In genomic region chr5:90447577-90447976, GRCm38 (mm10) we compare ENCODE assay signal across 33 mouse cellular contexts. TPM values are rescaled to one million over a fixed set of nuclear protein-coding genes. Genes with fewer than 3 reads are reported as not detected.
DNase-seq lines count a peak whose midpoint lies in the region; ATAC-seq and TF ChIP-seq lines count a peak whose summit lies in the region.
"Had no signal": no experiment of that assay in that cellular context is flagged by ENCODE, and none has a peak within 500 bp of the region (broad histone marks: within the 10 kb centered on the region; RNA-seq: fewer than 3 reads in every experiment).

No protein-coding gene starts in this region.

- H3K4me3 ChIP-seq in kidney, embryonic 15.5 days (replicated peaks): no peak overlapping the region
- no peak overlapping the region for H3K4me3 ChIP-seq in liver, adult 2 months (ENCODE audit: insufficient read depth, low read depth, low read length)
- no peak overlapping the region for H3K4me3 ChIP-seq in liver, embryonic 15.5 days (replicated peaks)
- H3K4me3 ChIP-seq in hindbrain, postnatal 0 days (ENCODE audit: low read length): no peak overlapping the region
- H3K4me3 ChIP-seq: embryonic facial prominence, embryonic 13.5 days; erythroblast, embryonic 14.5 days; gastrocnemius, adult 2 months; hindbrain, embryonic 13.5 days; lung, embryonic 15.5 days; myocyte; neural tube, embryonic 12.5 days had no signal

- no peaks in the 10 kb centered on the region for H3K36me3 ChIP-seq in kidney, embryonic 15.5 days
- H3K36me3 ChIP-seq in liver, adult 2 months (ENCODE audit: control insufficient read depth, insufficient read depth, low read length): no peaks in the 10 kb centered on the region
- no peaks in the 10 kb centered on the region for H3K36me3 ChIP-seq in liver, embryonic 15.5 days (replicated peaks)
- no peaks in the 10 kb centered on the region for H3K36me3 ChIP-seq in hindbrain, postnatal 0 days (ENCODE audit: insufficient read depth, low read length)
- H3K36me3 ChIP-seq: embryonic facial prominence, embryonic 13.5 days; hindbrain, embryonic 13.5 days; lung, embryonic 15.5 days; neural tube, embryonic 12.5 days had no signal

- H3K9me3 ChIP-seq in kidney, embryonic 15.5 days (replicated peaks): no peaks in the 10 kb centered on the region
- no peaks in the 10 kb centered on the region for H3K9me3 ChIP-seq in liver, embryonic 15.5 days (replicated peaks)
- no peaks in the 10 kb centered on the region for H3K9me3 ChIP-seq in hindbrain, postnatal 0 days (ENCODE audit: low read length)
- H3K9me3 ChIP-seq: embryonic facial prominence, embryonic 13.5 days; hindbrain, embryonic 13.5 days; lung, embryonic 15.5 days; neural tube, embryonic 12.5 days had no signal

- H3K9ac ChIP-seq in kidney, embryonic 15.5 days: no peak overlapping the region
- H3K9ac ChIP-seq in liver, adult 2 months (ENCODE audit: low read depth, low read length): peak overlapping the region; percentile 90
- no peak overlapping the region for H3K9ac ChIP-seq in liver, embryonic 15.5 days
- no peak overlapping the region for H3K9ac ChIP-seq in hindbrain, postnatal 0 days (replicated peaks; ENCODE audit: low read length)
- H3K9ac ChIP-seq: embryonic facial prominence, embryonic 13.5 days; hindbrain, embryonic 13.5 days; lung, embryonic 15.5 days; neural tube, embryonic 12.5 days had no signal

- no peak for TF ChIP-seq POLR2A in liver, adult 2 months (IDR thresholded peaks at IDR 0.05; ENCODE audit: extremely low read depth, insufficient read depth, low read length)

- peak; percentile 5 for DNase-seq in kidney, adult 18-20 months
- peak; percentile 20 for DNase-seq in kidney, postnatal 14 days
- peak; percentile 100 for DNase-seq in liver, adult 2 months (ENCODE audit: extremely low read depth, low read depth, low spot score)
- no peak for DNase-seq in hindbrain, postnatal 0 days (ENCODE audit: low spot score)
- DNase-seq in ovary, postnatal 36 days (ENCODE audit: low spot score): no peak
- DNase-seq: adrenal gland, postnatal 10 days; cerebellum, adult 9-11 months; gastrocnemius, adult 2 months; gastrocnemius, postnatal 36 days; heart, adult 18-20 months; heart, postnatal 36 days; left cerebral cortex, postnatal 4 days; right cerebral cortex, postnatal 14 days; thymus, postnatal 14 days had no signal

- H3K4me1 ChIP-seq in kidney, embryonic 15.5 days: no peaks in the 10 kb centered on the region
- H3K4me1 ChIP-seq in liver, adult 2 months (ENCODE audit: control insufficient read depth, insufficient read depth, low read length): peaks cover 20% of the 10 kb centered on the region
- no peaks in the 10 kb centered on the region for H3K4me1 ChIP-seq in liver, embryonic 15.5 days (replicated peaks)
- H3K4me1 ChIP-seq in hindbrain, postnatal 0 days (ENCODE audit: insufficient read depth, low read length): no peaks in the 10 kb centered on the region
- H3K4me1 ChIP-seq: embryonic facial prominence, embryonic 13.5 days; hindbrain, embryonic 13.5 days; lung, embryonic 15.5 days; neural tube, embryonic 12.5 days had no signal

- no peak for TF ChIP-seq CTCF in liver, adult 2 months (IDR thresholded peaks at IDR 0.05; ENCODE audit: low read depth, low read length)
- TF ChIP-seq CTCF in hindbrain, postnatal 0 days (IDR thresholded peaks at IDR 0.05; ENCODE audit: low read depth): no peak

- no peak overlapping the region for H3K4me2 ChIP-seq in kidney, embryonic 15.5 days
- H3K4me2 ChIP-seq in liver, embryonic 15.5 days: no peak overlapping the region
- no peak overlapping the region for H3K4me2 ChIP-seq in hindbrain, postnatal 0 days (ENCODE audit: low read depth, low read length)
- H3K4me2 ChIP-seq: embryonic facial prominence, embryonic 13.5 days; heart, embryonic 11.5 days; hindbrain, embryonic 13.5 days; lung, embryonic 15.5 days; midbrain, embryonic 11.5 days; neural tube, embryonic 12.5 days had no signal

- no peak for ATAC-seq in kidney, embryonic 15.5 days (replicated peaks; ENCODE audit: low FRiP score)
- peak; percentile 87 for ATAC-seq in liver, embryonic 15.5 days (ENCODE audit: insufficient read depth)
- no peak for ATAC-seq in megakaryocyte progenitor cell, adult 5-6 weeks (replicated peaks; ENCODE audit: poor library complexity)
- no peak for ATAC-seq in hindbrain, postnatal 0 days
- ATAC-seq: forebrain, embryonic 16.5 days; Patski had no signal

- WGBS in kidney, embryonic 15.5 days: 69% methylated on average over 3 of the region's 3 CpGs
- 11% methylated on average over 3 of the region's 3 CpGs for WGBS in liver, adult 2 months
- 53% methylated on average over 3 of the region's 3 CpGs for WGBS in liver, embryonic 15.5 days (ENCODE audit: insufficient replicate concordance)
- WGBS in hindbrain, postnatal 0 days: 84% methylated on average over 3 of the region's 3 CpGs

- H3K79me2 ChIP-seq in liver, adult 2 months (ENCODE audit: control insufficient read depth, insufficient read depth, low read length): no peaks in the 10 kb centered on the region

- H3K27me3 ChIP-seq in kidney, embryonic 15.5 days: no peaks in the 10 kb centered on the region
- no peaks in the 10 kb centered on the region for H3K27me3 ChIP-seq in liver, adult 2 months (ENCODE audit: control insufficient read depth, insufficient read depth, low read length)
- no peaks in the 10 kb centered on the region for H3K27me3 ChIP-seq in liver, embryonic 15.5 days
- H3K27me3 ChIP-seq in hindbrain, postnatal 0 days (ENCODE audit: insufficient read depth, low read length): no peaks in the 10 kb centered on the region
- H3K27me3 ChIP-seq: embryonic facial prominence, embryonic 13.5 days; hindbrain, embryonic 13.5 days; lung, embryonic 15.5 days; neural tube, embryonic 12.5 days had no signal

- no peak overlapping the region for H3K27ac ChIP-seq in kidney, embryonic 15.5 days
- peak overlapping the region; percentile 100 for H3K27ac ChIP-seq in liver, adult 2 months (replicated peaks; ENCODE audit: insufficient read depth, low read depth, low read length)
- peak overlapping the region; percentile 78 for H3K27ac ChIP-seq in liver, embryonic 15.5 days (replicated peaks)
- H3K27ac ChIP-seq in hindbrain, postnatal 0 days: no peak overlapping the region
- H3K27ac ChIP-seq: embryonic facial prominence, embryonic 13.5 days; gastrocnemius, adult 2 months; hindbrain, embryonic 13.5 days; lung, embryonic 15.5 days; neural tube, embryonic 12.5 days had no signal

RNA-seq across cellular contexts. Expression of gene Alb, which starts 13.1 kb away (rescaled TPM):
- 30.3 and 64.9 TPM in 2 replicates for polyA plus RNA-seq in kidney, embryonic 15.5 days (2015; fragmentation: Nextera tagmentation; extraction: Ambion mirVana)
- 64,755 and 74,209 TPM in 2 replicates for total RNA-seq in liver, adult 2 months (2014; rRNA removed)
- polyA plus RNA-seq in liver, adult 2 months (2012; rRNA removed): 38,500 and 40,596 TPM in 2 replicates
- 4,949 and 6,319 TPM in 2 replicates for polyA plus RNA-seq in liver, embryonic 15.5 days (2015; fragmentation: Nextera tagmentation; extraction: Ambion mirVana)
- not detected in 2 replicates for total RNA-seq in megakaryocyte progenitor cell, adult 5-6 weeks (2015)
- not detected in 2 replicates for total RNA-seq in megakaryocyte progenitor cell, adult 5-6 weeks (2017)
- 0.21 TPM in 1 of 2 replicates, not detected in the other for total RNA-seq in hindbrain, postnatal 0 days (2014; rRNA removed)
- polyA plus RNA-seq in hindbrain, postnatal 0 days (2015; fragmentation: Nextera tagmentation; extraction: Ambion mirVana): not detected in 2 replicates
- total RNA-seq: heart, adult 18-20 months; heart, postnatal 36 days; layer of hippocampus, postnatal 25 days; megakaryocyte, adult 5-6 weeks; MEL had no signal
- polyA plus RNA-seq: forebrain, embryonic 11.5 days; midbrain, embryonic 11.5 days; myocyte; Patski; small intestine, adult 2 months had no signal

RNA-seq across cellular contexts. Expression of gene Afp, which starts 43.0 kb away (rescaled TPM):
- 119 and 206 TPM in 2 replicates for polyA plus RNA-seq in kidney, embryonic 15.5 days (2015; fragmentation: Nextera tagmentation; extraction: Ambion mirVana)
- 1.3 and 1.9 TPM in 2 replicates for total RNA-seq in liver, adult 2 months (2014; rRNA removed)
- polyA plus RNA-seq in liver, adult 2 months (2012; rRNA removed): 0.10 and 0.23 TPM in 2 replicates
- 11,398 and 12,524 TPM in 2 replicates for polyA plus RNA-seq in liver, embryonic 15.5 days (2015; fragmentation: Nextera tagmentation; extraction: Ambion mirVana)
- 1.1 and 1.2 TPM in 2 replicates for total RNA-seq in megakaryocyte progenitor cell, adult 5-6 weeks (2015)
- total RNA-seq in megakaryocyte progenitor cell, adult 5-6 weeks (2017): 0.21 and 1.3 TPM in 2 replicates
- 0.99 TPM in 1 of 2 replicates, not detected in the other for total RNA-seq in hindbrain, postnatal 0 days (2014; rRNA removed)
- 1.2 and 1.8 TPM in 2 replicates for polyA plus RNA-seq in hindbrain, postnatal 0 days (2015; fragmentation: Nextera tagmentation; extraction: Ambion mirVana)
- total RNA-seq: gastrocnemius, adult 2 months; gastrocnemius, postnatal 36 days; heart, postnatal 36 days; layer of hippocampus, postnatal 25 days; megakaryocyte, adult 5-6 weeks; midbrain, postnatal 0 days had no signal
- polyA plus RNA-seq: midbrain, embryonic 11.5 days; Patski had no signal

Comparison
In these comparisons a context has a peak if more than half of its experiments do, and no peak if none do; other contexts are left out.
1. RNA of gene Afp, which starts 43.0 kb away (polyA plus RNA-seq): 11,398 to 12,524 TPM in liver, embryonic 15.5 days and 119 to 206 TPM in kidney, embryonic 15.5 days; 1.2 to 1.8 TPM in hindbrain, postnatal 0 days and 0.10 to 0.23 TPM in liver, adult 2 months; every median in the first group is over 10 times any median in the second.
2. DNase-seq: peak in kidney, adult 18-20 months (single experiment), kidney, postnatal 14 days (single experiment) and liver, adult 2 months (single experiment); none in hindbrain, postnatal 0 days (single experiment) and ovary, postnatal 36 days (single experiment).
3. H3K27ac ChIP-seq: peak in liver, adult 2 months (single experiment) and liver, embryonic 15.5 days (single experiment); none in kidney, embryonic 15.5 days (single experiment) and hindbrain, postnatal 0 days (single experiment).
4. RNA of gene Alb, which starts 13.1 kb away (polyA plus RNA-seq): 38,500 to 40,596 TPM in liver, adult 2 months and 4,949 to 6,319 TPM in liver, embryonic 15.5 days; 30.3 to 64.9 TPM in kidney, embryonic 15.5 days and not detected in hindbrain, postnatal 0 days; every median in the first group is over 10 times any median in the second.